Mouse (Mus musculus) MEL (cell line): ENCODE measurements around the gene Cmc1. TPM values are rescaled to one million over a fixed set of nuclear protein-coding genes. Genes with fewer than 3 reads are reported as not detected.

Experiments used
- DNase-seq: peaks from one replicate; pipeline ENCODE4 v3.0.0; 2011; ENCODE audit warnings: low read depth, low spot score
- H3K27ac ChIP-seq: 2 replicates; pipeline ENCODE4 v1.5.1; 2012; ENCODE audit warnings: low read depth, mild to moderate bottlenecking, control low read depth, low read length, moderate library complexity; ENCODE audit not compliant: control insufficient read depth
- H3K27me3 ChIP-seq, 2 experiments: fragments of 150-350 bp in 1 of 2; sonication (generic) in 1 of 2; 2 replicates each; pipeline ENCODE4 v1.6.1; 2012; ENCODE audit warnings: low read length in 2 of 2, mild to moderate bottlenecking in 2 of 2, improper control_type of control experiment in 1 of 2, moderate library complexity in 1 of 2; ENCODE audit not compliant: insufficient read depth in 2 of 2, control insufficient read depth in 1 of 2
- H3K36me3 ChIP-seq, 2 experiments: 2 replicates each; pipeline ENCODE4 v1.6.1; 2012 to 2014; ENCODE audit warnings: low read length in 2 of 2, improper control_type of control experiment in 1 of 2, inconsistent platforms in 1 of 2, mild to moderate bottlenecking in 1 of 2; ENCODE audit not compliant: insufficient read depth in 2 of 2, control insufficient read depth in 1 of 2
- H3K4me1 ChIP-seq, 2 experiments: fragments of 150-350 bp in 1 of 2; sonication (generic) in 1 of 2; 2 replicates each; pipeline ENCODE4 v1.6.1; 2012; ENCODE audit warnings: low read length in 2 of 2, improper control_type of control experiment in 1 of 2, mild to moderate bottlenecking in 1 of 2; ENCODE audit not compliant: insufficient read depth in 2 of 2, control insufficient read depth in 1 of 2
- H3K4me3 ChIP-seq, 2 experiments: fragments of 150-350 bp in 1 of 2; sonication (generic) in 1 of 2; 2 replicates each; pipeline ENCODE4 v1.5.1; 2012; ENCODE audit warnings: low read depth in 2 of 2, low read length in 2 of 2, mild to moderate bottlenecking in 2 of 2, moderate library complexity in 2 of 2, control low read depth in 1 of 2, improper control_type of control experiment in 1 of 2; ENCODE audit not compliant: control insufficient read depth in 1 of 2, insufficient read depth in 1 of 2
- H3K79me2 ChIP-seq: 2 replicates; pipeline ENCODE4 v1.6.1; 2012; ENCODE audit warnings: mild to moderate bottlenecking, low read length, moderate library complexity; ENCODE audit not compliant: control insufficient read depth, poor library complexity, insufficient read depth
- H3K9ac ChIP-seq: 2 replicates; pipeline ENCODE4 v1.6.1; 2012; ENCODE audit warnings: low read depth, mild to moderate bottlenecking, control low read depth, low read length, moderate library complexity; ENCODE audit not compliant: control insufficient read depth, poor library complexity, severe bottlenecking
- H3K9me3 ChIP-seq: fragments of 150-350 bp; sonication (generic); replicated peaks from 2 replicates; pipeline ENCODE4 v1.6.1; 2012; ENCODE audit warnings: mild to moderate bottlenecking, low read length, improper control_type of control experiment, moderate library complexity; ENCODE audit not compliant: insufficient read depth
- CHD1 ChIP-seq: IDR thresholded peaks from 2 replicates; pipeline ENCODE4 v1.6.1; 2012; ENCODE audit warnings: low read depth, mild to moderate bottlenecking, inconsistent platforms, low read length, improper control_type of control experiment
- CHD2 ChIP-seq: IDR thresholded peaks from 2 replicates; pipeline ENCODE4 v1.6.1; 2011; ENCODE audit warnings: low read length, improper control_type of control experiment
- CTCF ChIP-seq, 3 experiments: IDR thresholded peaks in 2 of 3; conservative IDR thresholded peaks in 1 of 3; 2 replicates each; pipeline ENCODE4 v1.5.1; 2011 to 2012; ENCODE audit warnings: low read length in 3 of 3, low read depth in 2 of 3, mild to moderate bottlenecking in 2 of 3, improper control_type of control experiment in 1 of 3, inconsistent platforms in 1 of 3, mixed read lengths in 1 of 3, moderate library complexity in 1 of 3; ENCODE audit not compliant: control insufficient read depth in 1 of 3, insufficient read depth in 1 of 3, poor library complexity in 1 of 3, severe bottlenecking in 1 of 3
- E2F4 ChIP-seq: IDR thresholded peaks from 2 replicates; pipeline ENCODE4 v1.6.1; 2011; ENCODE audit warnings: low read depth, low read length, improper control_type of control experiment, borderline replicate concordance
- EP300 ChIP-seq, 2 experiments: IDR thresholded peaks; 2 replicates each; pipeline ENCODE4 v1.6.1; 2011; ENCODE audit warnings: improper control_type of control experiment in 2 of 2, low read length in 2 of 2, low read depth in 1 of 2, mild to moderate bottlenecking in 1 of 2
- ETS1 ChIP-seq: IDR thresholded peaks from 2 replicates; pipeline ENCODE4 v1.6.1; 2012; ENCODE audit warnings: low read depth, mild to moderate bottlenecking, inconsistent platforms, low read length, improper control_type of control experiment, moderate library complexity
- GATA1 ChIP-seq: IDR thresholded peaks from 2 replicates; pipeline ENCODE4 v1.6.1; 2011; ENCODE audit warnings: low read depth, low read length, improper control_type of control experiment
- KAT2A ChIP-seq: conservative IDR thresholded peaks from 2 replicates; pipeline ENCODE4 v1.6.1; 2012; ENCODE audit warnings: low read depth, low read length, improper control_type of control experiment, inconsistent platforms
- MAFK ChIP-seq: IDR thresholded peaks from 2 replicates; pipeline ENCODE4 v1.6.1; 2011; ENCODE audit warnings: low read depth, mild to moderate bottlenecking, low read length, improper control_type of control experiment, borderline replicate concordance
- MEF2A ChIP-seq: IDR thresholded peaks from 2 replicates; pipeline ENCODE4 v1.6.1; 2014; ENCODE audit warnings: low read depth, mild to moderate bottlenecking, inconsistent platforms, low read length, improper control_type of control experiment; ENCODE audit not compliant: poor library complexity, insufficient replicate concordance, severe bottlenecking; ENCODE audit errors: extremely low read depth
- MXI1 ChIP-seq: IDR thresholded peaks from 2 replicates; pipeline ENCODE4 v1.6.1; 2011; ENCODE audit warnings: mild to moderate bottlenecking, low read depth, low read length, improper control_type of control experiment
- MYB ChIP-seq: IDR thresholded peaks from 2 replicates; pipeline ENCODE4 v1.6.1; 2011; ENCODE audit warnings: mild to moderate bottlenecking, low read depth, low read length, improper control_type of control experiment
- MYC ChIP-seq: IDR thresholded peaks from 2 replicates; pipeline ENCODE4 v1.6.1; 2011; ENCODE audit warnings: low read depth, mild to moderate bottlenecking, low read length, improper control_type of control experiment, moderate library complexity
- NELFE ChIP-seq: IDR thresholded peaks from 2 replicates; pipeline ENCODE4 v1.6.1; 2011; ENCODE audit warnings: low read depth, low read length, improper control_type of control experiment
- NRF1 ChIP-seq: IDR thresholded peaks from 2 replicates; pipeline ENCODE4 v1.6.1; 2014; ENCODE audit warnings: low read depth, mild to moderate bottlenecking, inconsistent platforms, low read length, improper control_type of control experiment, moderate library complexity; ENCODE audit not compliant: poor library complexity, insufficient read depth, severe bottlenecking
- POLR2A ChIP-seq, 2 experiments: IDR thresholded peaks; 2 replicates each; pipeline ENCODE4 v1.6.1; 2011 to 2012; ENCODE audit warnings: low read length in 2 of 2, mild to moderate bottlenecking in 2 of 2, control low read depth in 1 of 2, improper control_type of control experiment in 1 of 2, low read depth in 1 of 2, moderate library complexity in 1 of 2; ENCODE audit not compliant: control insufficient read depth in 1 of 2, insufficient read depth in 1 of 2, poor library complexity in 1 of 2
- POLR2AphosphoS2 ChIP-seq: IDR thresholded peaks from 2 replicates; pipeline ENCODE4 v1.6.1; 2011; ENCODE audit warnings: low read length, improper control_type of control experiment
- RCOR1 ChIP-seq: IDR thresholded peaks from 2 replicates; pipeline ENCODE4 v1.6.1; 2012; ENCODE audit warnings: low read depth, mild to moderate bottlenecking, inconsistent platforms, low read length, improper control_type of control experiment
- SIN3A ChIP-seq: IDR thresholded peaks from 2 replicates; pipeline ENCODE4 v1.6.1; 2012; ENCODE audit warnings: low read length, improper control_type of control experiment, inconsistent platforms
- SMC3 ChIP-seq: IDR thresholded peaks from 2 replicates; pipeline ENCODE4 v1.6.1; 2011; ENCODE audit warnings: low read depth, low read length, improper control_type of control experiment
- TBP ChIP-seq: IDR thresholded peaks from 2 replicates; pipeline ENCODE4 v1.8.0; 2011; ENCODE audit warnings: low read depth, low read length, improper control_type of control experiment
- TCF12 ChIP-seq: IDR thresholded peaks from 2 replicates; pipeline ENCODE4 v1.6.1; 2014; ENCODE audit warnings: low read depth, mild to moderate bottlenecking, inconsistent platforms, low read length, improper control_type of control experiment, moderate library complexity
- UBTF ChIP-seq: IDR thresholded peaks from 2 replicates; pipeline ENCODE4 v1.6.1; 2012; ENCODE audit warnings: low read depth, mild to moderate bottlenecking, inconsistent platforms, low read length, improper control_type of control experiment, moderate library complexity, borderline replicate concordance; ENCODE audit not compliant: insufficient read depth
- USF2 ChIP-seq, 2 experiments: IDR thresholded peaks; 2 replicates each; pipeline ENCODE4 v1.6.1; 2011 to 2012; ENCODE audit warnings: improper control_type of control experiment in 2 of 2, low read length in 2 of 2, borderline replicate concordance in 1 of 2, inconsistent platforms in 1 of 2, low read depth in 1 of 2, mild to moderate bottlenecking in 1 of 2; ENCODE audit not compliant: insufficient read depth in 1 of 2
- ZC3H11A ChIP-seq: IDR thresholded peaks from 2 replicates; pipeline ENCODE4 v1.6.1; 2012; ENCODE audit warnings: low read depth, mild to moderate bottlenecking, inconsistent platforms, low read length, improper control_type of control experiment
- ZKSCAN1 ChIP-seq: IDR thresholded peaks from 2 replicates; pipeline ENCODE4 v1.6.1; 2012; ENCODE audit warnings: low read depth, mild to moderate bottlenecking, inconsistent platforms, low read length, improper control_type of control experiment, moderate library complexity
- ZMIZ1 ChIP-seq: IDR thresholded peaks from 2 replicates; pipeline ENCODE4 v1.6.1; 2012; ENCODE audit warnings: low read depth, mild to moderate bottlenecking, inconsistent platforms, low read length, improper control_type of control experiment, moderate library complexity
- ZNF384 ChIP-seq: IDR thresholded peaks from 2 replicates; pipeline ENCODE4 v1.6.1; 2012; ENCODE audit warnings: low read depth, mild to moderate bottlenecking, inconsistent platforms, low read length, improper control_type of control experiment
- polyA plus RNA-seq, 2 experiments: library from polyadenylated mRNA; stranded (reverse) in 1 of 2; unstranded in 1 of 2; fragments of >175 nt in 1 of 2; fragments of >200 nt in 1 of 2; gene quantifications; 2 replicates each; pipeline versions ENCODE4 v1.2.1 to v1.2.4; 2012; ENCODE audit warnings: low replicate concordance in 2 of 2, low read depth in 1 of 2; ENCODE audit not compliant: insufficient read length in 2 of 2, insufficient read depth in 1 of 2, missing spikeins in 1 of 2
- total RNA-seq: library from RNA; depleted of rRNA; stranded (reverse); fragments of 300-350 nt; gene quantifications from 2 replicates; pipeline ENCODE4 v1.2.3, GENCODE M21; 2012

Gene Cmc1
- total and polyA plus RNA-seq, 3 experiments = 35.9 to 36.0 TPM; not detected in 1

GRCm38 (mm10) chr9:118041022-118041400 is 109.0 kb downstream of the Cmc1 start:
- no peak for TF ChIP-seq MEF2A
- peak; percentile 78 for TF ChIP-seq ZNF384
- 0 out of 2 replicates have a peak, but pooled peaks have one; percentile 6 for TF ChIP-seq CHD1
- Histone ChIP-seq H3K27ac (peak overlapping the region; percentile 86), H3K4me3 (peak overlapping the region; percentile 57 to 76), H3K9me3 (no peaks in the 10 kb centered on the region), H3K79me2 (peaks cover 36% of the 10 kb centered on the region), H3K36me3 (peaks cover 2 to 22% of the 10 kb centered on the region in 2 experiments; a peak in 3 of 4 replicates), H3K27me3 (no peaks in the 10 kb centered on the region), H3K9ac (peak overlapping the region; percentile 93), H3K4me1 (peaks cover 11 to 15% of the 10 kb centered on the region in 2 experiments)
- DNase-seq = peak; percentile 48

DNA sequence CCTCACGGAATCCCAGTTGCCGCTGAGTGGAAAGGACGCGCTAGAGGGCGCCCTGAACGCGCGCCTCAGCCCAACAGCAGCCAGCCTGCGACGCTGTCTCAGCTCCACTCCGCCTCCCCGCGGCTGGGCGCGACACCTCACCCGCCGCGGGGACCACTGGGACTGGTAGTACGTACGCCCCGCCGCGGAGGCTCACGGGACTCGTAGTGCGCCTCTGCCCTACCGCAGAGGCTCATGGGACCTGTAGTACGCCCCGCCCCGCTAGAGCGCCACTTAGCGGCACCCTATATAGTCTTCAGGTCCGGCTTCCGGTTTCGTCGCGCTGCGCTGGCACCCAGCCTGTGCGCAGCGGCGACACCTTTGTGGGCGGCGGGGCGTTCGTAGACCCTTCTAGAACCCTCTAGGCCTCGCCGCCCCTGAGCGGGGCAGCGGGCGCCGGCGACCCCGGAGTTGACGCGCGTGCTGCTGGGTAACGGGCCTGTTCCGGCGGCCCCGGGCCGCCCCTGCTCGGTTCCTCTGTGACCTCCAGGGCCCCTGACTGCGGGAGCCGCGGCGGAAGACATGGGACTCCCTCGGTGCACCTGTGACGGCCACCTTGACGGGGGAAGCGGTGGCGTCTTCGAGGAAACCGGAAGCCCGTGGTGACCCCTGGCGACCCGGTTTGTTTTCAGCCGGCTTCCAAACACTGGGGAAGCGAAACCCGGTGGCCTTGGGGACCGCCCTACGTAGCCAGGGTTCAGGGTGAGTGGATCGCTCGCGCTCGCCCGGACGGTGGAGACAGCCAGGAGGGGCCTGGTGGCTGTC is 109.6 kb downstream of the Cmc1 start, which contains the start of gene Azi2:
TSS of gene Azi2 (plus strand) at position 282 of the 804 bp plus-strand sequence.
- H3K36me3 ChIP-seq = peaks cover under 1 to 26% of the 10 kb centered on the region in 2 experiments; a peak in 3 of 4 replicates
- peak within 1 kb of the TSS; percentile 86 for H3K27ac ChIP-seq
- H3K9me3 ChIP-seq = no peaks in the 10 kb centered on the region
- peak; percentile 98 for DNase-seq
- H3K9ac ChIP-seq = peak within 1 kb of the TSS; percentile 93
- H3K4me3 ChIP-seq = peak within 1 kb of the TSS; percentile 57 to 81
- peaks cover 30% of the 10 kb centered on the region for H3K79me2 ChIP-seq
- H3K27me3 ChIP-seq = no peaks in the 10 kb centered on the region
- H3K4me1 ChIP-seq = peaks cover 11 to 15% of the 10 kb centered on the region in 2 experiments
- TF ChIP-seq CTCF (IDR thresholded peaks at IDR 0.05 in 2 of 3, conservative IDR thresholded peaks at IDR 0.05 in 1 of 3; ENCODE audit: control insufficient read depth in 1 of 3, insufficient read depth in 1 of 3, low read depth in 2 of 3, low read length in 3 of 3, poor library complexity in 1 of 3, severe bottlenecking in 1 of 3) (peak; percentile 62 to 94 (median 92); a peak in 5 of 6 replicates), MAFK (no peak), TBP (peak; percentile 90), GATA1 (no peak), ZKSCAN1 (no peak), MYB (no peak), MYC (no peak), SMC3 (peak; percentile 91), MEF2A (peak; percentile 37; the same call in 1 of the 2 replicates), SIN3A (peak; percentile 87), USF2 (IDR thresholded peaks at IDR 0.05; ENCODE audit: borderline replicate concordance in 1 of 2, insufficient read depth in 1 of 2, low read depth in 1 of 2, low read length in 2 of 2) (no peak), CHD2 (no peak), ZNF384 (no peak), UBTF (peak; percentile 84; the same call in 1 of the 2 replicates), POLR2A (IDR thresholded peaks at IDR 0.05; ENCODE audit: control insufficient read depth in 1 of 2, insufficient read depth in 1 of 2, low read depth in 1 of 2, low read length in 2 of 2, poor library complexity in 1 of 2) (peak; percentile 74 to 89), EP300 (IDR thresholded peaks at IDR 0.05; ENCODE audit: low read depth in 1 of 2, low read length in 2 of 2) (no peak; a peak in 2 of 4 replicates), NELFE (peak; percentile 76), KAT2A (peak; percentile 96), ETS1 (peak; percentile 55; the same call in 1 of the 2 replicates), MXI1 (peak; percentile 70), ZMIZ1 (no peak), TCF12 (peak; percentile 67; the same call in 1 of the 2 replicates), NRF1 (peak; percentile 57; the same call in 1 of the 2 replicates), ZC3H11A (peak; percentile 80), RCOR1 (no peak), POLR2AphosphoS2 (peak; percentile 80; the same call in 1 of the 2 replicates), CHD1 (no peak), E2F4 (no peak)
